Mouse (Mus musculus): ENCODE results near the gene Rpl36-ps4. TPM values are rescaled to one million over a fixed set of nuclear protein-coding genes. Genes with fewer than 3 reads are reported as not detected.

Rpl36-ps4 gene
- not detected in 2 replicates for total RNA-seq (2017)

DNA sequence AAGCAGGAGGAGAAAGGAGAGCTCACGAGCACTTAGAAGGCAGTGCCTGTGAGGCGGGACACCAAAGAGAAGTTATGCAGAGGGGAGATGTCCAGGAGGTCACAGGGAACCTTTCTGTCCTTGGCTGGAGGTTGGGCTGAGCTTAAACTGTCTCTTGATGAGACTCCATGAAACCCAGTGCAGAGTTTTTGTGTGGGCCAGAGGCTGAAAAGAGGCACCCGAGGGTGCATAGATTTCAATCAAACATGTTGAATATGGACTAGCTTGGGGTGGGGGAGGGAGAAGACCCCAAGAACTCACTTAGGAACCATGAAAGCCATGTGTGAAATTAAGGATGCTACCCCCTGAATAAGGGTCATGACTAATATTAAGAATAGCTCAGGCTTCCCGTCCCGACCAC is at the start of gene Rpl36-ps4:
Gene Rpl36-ps4, plus strand, starts transcription at position 301 of the 400 bp plus-strand sequence.
- ATAC-seq (replicated peaks; ENCODE audit: low read depth, poor library complexity, severe bottlenecking), result no peak

DNA sequence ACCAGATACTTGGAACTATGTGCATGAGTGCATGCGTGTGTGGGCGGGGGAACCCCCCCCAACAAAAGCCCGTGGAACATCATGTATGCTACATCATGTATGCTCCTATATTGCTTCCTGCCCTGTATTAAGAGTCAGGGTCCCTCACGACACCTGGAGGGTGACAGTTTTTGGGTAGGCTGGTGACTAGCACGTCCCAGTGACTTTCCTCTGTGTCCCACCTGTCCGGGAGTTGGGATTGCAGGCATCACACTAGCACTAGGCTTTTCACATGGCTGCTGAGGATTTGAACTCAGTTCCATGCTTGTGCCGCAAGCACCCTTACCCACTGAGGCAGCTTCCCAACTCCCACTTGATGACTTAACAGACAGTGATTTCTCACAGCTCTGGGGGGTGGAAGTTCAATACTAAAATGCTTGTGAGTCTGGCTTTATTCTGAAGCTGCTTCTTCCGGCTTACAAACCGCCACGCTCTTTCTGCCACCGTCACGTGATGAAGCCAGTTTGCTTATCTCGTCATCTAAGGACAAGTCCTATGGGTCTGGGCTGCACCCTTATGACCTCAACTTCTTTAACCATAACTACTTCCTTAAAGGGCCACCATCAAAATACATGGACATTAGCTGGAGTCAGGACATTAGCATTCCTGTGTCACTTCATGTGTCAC is 49.2 kb upstream of the Rpl36-ps4 start:
- no peak for ATAC-seq (replicated peaks; ENCODE audit: low read depth, poor library complexity, severe bottlenecking)

DNA sequence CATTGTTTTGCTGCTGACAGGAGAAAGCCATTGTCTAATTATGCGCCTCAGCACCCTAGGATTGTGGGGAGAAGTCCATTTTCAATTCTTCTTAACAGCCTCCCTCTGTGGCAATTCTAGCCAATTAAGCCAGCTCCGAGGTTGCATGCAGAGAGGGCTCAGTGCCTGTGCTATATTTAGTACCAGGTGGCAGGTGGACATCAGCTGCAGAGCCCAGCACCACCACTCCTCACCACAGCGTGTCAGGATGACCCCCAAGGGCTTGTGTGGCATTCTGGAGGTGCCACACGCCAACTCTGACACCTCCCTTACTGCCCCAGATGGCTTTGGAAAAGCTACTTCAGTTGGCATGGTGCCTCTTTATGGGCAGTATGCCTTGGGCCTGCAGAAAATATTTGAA is 48.5 kb upstream of the Rpl36-ps4 start:
- no peak for ATAC-seq (replicated peaks; ENCODE audit: low read depth, poor library complexity, severe bottlenecking)

DNA sequence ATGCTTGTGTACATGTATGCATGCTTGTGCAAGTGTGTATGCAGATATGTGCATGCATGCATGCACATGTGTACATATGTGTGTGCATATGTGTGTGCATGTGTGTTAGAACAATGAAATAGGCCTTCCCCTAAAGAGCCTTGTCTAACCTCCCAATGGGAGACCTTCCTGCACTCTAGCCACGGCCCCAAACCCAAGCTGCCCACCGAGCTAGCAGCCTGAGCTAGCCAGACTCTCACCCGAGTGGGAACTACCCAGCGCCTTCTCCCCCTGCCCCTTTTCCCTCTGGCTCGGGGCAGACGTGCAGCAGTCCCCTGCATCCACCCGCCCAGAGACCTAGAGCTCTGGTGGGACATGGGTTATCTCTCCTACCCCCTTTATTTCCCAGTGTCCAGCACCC is 47.3 kb upstream of the Rpl36-ps4 start:
- no peak for ATAC-seq (replicated peaks; ENCODE audit: low read depth, poor library complexity, severe bottlenecking)

DNA sequence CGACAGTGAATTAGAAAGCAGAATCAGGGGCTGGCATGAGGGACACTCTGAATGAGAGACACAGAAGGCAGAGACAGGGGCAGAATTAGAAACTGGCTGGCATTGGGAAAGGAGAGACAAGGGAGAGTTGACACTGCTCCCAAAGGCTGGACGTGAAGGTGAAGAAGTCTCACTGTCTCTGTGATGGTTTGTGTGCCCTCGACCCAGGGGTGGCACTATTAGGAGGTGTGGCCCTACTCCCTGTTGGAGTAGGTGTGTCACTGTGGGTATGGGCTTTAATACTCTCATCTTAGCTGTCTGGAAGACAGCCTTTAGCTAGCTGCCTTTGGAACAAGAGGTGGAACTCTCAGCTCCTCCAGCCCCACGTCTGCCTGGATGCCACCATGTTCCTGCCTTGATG is 46.8 kb upstream of the Rpl36-ps4 start:
- ATAC-seq (replicated peaks; ENCODE audit: low read depth, poor library complexity, severe bottlenecking), result no peak

GRCm38 (mm10) chr17:87875346-87875920 is 45.3 kb upstream of the Rpl36-ps4 start:
- ATAC-seq (replicated peaks; ENCODE audit: low read depth, poor library complexity, severe bottlenecking), result no peak

- ATAC-seq (replicated peaks; ENCODE audit: low read depth, poor library complexity, severe bottlenecking), result peak; percentile 74
Measured at GRCm38 (mm10) chr17:87876295-87877000, 44.3 kb upstream of the Rpl36-ps4 start.

- ATAC-seq (replicated peaks; ENCODE audit: low read depth, poor library complexity, severe bottlenecking), result peak; percentile 23; the same call in 1 of the 2 replicates
Measured at GRCm38 (mm10) chr17:87877207-87878073, 43.3 kb upstream of the Rpl36-ps4 start.

DNA sequence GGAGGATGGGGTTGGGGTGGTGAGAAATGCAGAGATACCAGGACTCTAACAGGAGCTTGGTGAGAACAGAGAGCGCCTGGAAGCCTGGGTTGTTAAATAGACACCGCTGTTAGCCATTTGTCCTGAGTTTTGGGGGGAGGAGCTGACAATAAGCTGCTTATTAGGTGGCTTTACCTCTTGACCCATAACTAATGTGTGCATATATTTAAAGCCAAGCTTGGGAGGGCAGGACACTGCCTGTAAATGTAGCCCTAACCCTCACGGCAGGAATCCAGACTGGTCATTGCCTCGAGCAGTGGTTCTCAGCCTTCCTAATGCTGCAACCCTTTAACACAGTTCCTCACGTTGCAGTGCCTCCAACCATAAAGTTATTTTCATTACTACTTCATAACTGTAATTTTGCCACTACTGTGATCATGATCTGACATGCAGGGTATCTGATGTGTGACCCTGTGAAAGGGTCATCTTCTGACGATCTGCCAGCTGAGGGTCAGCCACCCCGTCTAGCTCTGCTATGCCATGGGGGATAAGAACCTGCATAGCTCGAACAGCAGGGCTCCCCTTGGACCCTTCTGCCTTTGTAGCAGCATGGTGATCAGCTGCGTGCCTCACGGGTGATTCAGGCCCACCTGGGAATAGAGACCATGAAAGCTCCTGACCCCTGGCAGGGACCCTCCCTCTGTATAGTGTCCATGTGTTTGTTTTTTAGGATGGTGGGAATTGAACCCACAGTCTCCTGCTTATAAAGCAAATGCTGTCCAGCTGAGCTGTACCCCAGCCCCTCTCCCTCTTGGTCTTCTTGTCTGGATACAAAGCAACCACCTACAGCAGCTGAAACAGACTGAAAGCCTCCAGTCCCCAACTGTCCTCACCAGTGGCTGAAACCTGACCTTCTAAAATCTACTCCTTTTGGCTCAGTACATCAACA is 42.0 kb upstream of the Rpl36-ps4 start:
- no peak for ATAC-seq (replicated peaks; ENCODE audit: low read depth, poor library complexity, severe bottlenecking)

- no peak for ATAC-seq (replicated peaks; ENCODE audit: low read depth, poor library complexity, severe bottlenecking)
Measured at GRCm38 (mm10) chr17:87879484-87880225, 41.1 kb upstream of the Rpl36-ps4 start.

DNA sequence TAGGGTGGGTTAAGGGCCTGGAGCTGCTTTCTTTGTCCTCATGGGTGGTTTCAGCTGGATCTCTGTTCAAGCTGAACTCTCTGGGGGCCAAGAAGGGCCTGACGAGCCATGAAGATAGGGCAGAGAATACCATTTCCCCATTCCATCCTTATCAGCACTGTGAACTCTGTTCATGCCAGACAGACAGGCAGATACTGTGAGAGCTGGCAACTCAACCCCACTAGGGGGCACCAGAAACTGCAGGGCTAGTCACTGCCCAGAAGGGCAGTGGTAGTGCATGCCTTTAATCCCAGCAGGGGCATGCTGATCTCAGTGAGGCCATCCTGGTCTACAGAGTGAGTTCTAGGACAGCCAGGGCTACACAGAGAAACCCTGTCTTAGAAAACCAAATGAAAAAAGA is 38.2 kb upstream of the Rpl36-ps4 start:
- peak; percentile 99 for ATAC-seq (replicated peaks; ENCODE audit: low read depth, poor library complexity, severe bottlenecking)

DNA sequence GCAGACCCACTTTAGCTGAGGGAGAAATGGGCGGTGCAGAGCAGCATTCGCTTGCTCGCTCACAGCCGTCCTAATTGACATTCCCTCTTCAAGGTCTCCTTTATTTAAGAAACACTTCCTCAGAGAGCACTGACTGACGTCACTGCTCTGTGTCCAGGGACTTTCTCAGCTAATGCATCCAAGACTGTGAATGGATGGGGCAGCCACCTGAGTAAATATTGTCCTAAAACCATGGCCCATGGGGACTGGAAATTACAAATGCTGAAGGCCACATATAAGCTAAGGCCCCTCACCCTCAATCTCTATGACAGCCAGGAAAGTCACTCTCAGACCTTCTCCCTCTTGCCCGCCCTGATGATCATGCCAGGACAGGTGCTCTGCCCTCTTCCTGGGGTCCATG is 23.6 kb upstream of the Rpl36-ps4 start:
- no peak for ATAC-seq (replicated peaks; ENCODE audit: low read depth, poor library complexity, severe bottlenecking)

DNA sequence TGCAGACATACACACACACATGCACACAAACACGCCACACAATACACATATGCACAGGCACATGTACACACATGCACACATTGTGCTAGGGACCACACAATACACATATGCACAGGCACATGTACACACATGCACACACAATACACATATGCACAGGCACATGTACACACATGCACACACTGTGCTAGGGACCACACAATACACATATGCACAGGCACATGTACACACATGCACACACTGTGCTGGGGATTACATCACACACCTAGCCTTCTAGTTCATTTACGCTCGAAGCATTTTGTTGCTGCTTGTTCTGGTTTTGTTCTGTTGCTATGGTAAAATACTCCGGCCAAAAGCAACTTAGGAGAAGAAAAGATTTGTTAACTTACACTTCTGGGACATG is 20.1 kb upstream of the Rpl36-ps4 start:
- no peak for ATAC-seq (replicated peaks; ENCODE audit: low read depth, poor library complexity, severe bottlenecking)

DNA sequence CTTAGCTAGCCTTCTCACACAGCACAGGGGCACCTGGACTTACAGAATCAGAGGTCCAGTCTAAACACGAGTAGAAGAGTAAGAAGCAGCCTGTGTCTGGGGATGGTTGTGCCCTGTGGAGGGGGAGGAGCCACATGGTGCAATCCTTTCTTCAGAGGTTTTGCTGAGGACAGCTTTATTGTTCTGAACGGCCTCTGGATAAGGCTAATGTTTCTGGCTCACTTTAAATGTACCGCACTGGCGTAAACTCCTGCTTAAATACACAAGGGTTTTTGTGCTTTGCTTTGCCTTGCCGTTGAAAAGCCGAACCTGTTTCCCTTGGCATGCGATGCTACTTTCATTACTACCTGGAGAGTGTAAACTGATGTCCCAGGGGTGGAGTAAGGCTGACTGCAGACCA is 19.6 kb upstream of the Rpl36-ps4 start:
- ATAC-seq (replicated peaks; ENCODE audit: low read depth, poor library complexity, severe bottlenecking), result no peak

DNA sequence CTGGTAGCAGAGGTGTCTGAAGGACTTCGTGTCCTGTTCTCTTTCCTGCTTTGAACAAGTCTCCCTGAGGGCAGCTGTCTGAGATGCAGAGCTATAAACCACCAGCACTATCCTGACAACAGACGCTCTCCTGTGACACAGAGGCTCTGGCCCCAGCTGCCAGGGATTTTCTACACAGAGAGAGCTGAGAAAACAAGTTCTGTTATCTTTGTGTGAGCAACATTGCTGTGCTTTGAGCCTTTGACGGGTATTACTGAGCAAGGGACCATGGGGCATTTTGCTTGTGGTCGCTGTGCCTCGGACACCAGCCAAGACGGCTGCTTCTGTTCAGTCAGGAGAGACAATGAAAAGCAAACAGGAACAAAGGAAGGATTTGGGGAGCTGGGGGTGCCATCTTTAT is 17.6 kb upstream of the Rpl36-ps4 start:
- ATAC-seq (replicated peaks; ENCODE audit: low read depth, poor library complexity, severe bottlenecking), result no peak

- ATAC-seq (replicated peaks; ENCODE audit: low read depth, poor library complexity, severe bottlenecking), result no peak
Measured at GRCm38 (mm10) chr17:87903725-87904124, 17.1 kb upstream of the Rpl36-ps4 start.

DNA sequence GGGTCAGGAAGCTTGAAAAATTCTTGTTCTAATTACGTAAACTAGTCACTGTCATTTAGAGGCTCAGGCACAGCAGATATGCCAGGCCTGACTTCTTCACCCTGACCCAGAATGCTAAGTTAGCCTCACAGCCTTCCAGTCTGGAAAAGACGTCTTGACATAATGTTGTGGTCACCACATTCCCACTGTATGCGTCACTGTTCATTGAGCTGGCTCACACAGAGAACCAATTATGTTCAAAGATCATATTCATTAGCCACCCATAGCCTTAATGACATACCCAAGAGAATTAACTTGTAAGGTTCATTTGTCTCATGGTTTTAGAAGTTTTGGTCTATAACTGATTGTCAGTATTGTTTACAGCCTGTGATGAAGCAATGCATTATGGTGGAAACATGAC is 5.4 kb upstream of the Rpl36-ps4 start:
- ATAC-seq (replicated peaks; ENCODE audit: low read depth, poor library complexity, severe bottlenecking), result no peak

- no peak for ATAC-seq (replicated peaks; ENCODE audit: low read depth, poor library complexity, severe bottlenecking)
Measured at GRCm38 (mm10) chr17:87918121-87918520, 2.7 kb upstream of the Rpl36-ps4 start.

GRCm38 (mm10) chr17:87934326-87934725 is 13.5 kb downstream of the Rpl36-ps4 start:
- no peak for ATAC-seq (replicated peaks; ENCODE audit: low read depth, poor library complexity, severe bottlenecking)
